Mouse (Mus musculus): Measurements from ENCODE around the gene Aurkb. TPM values are rescaled to one million over a fixed set of nuclear protein-coding genes. Genes with fewer than 3 reads are reported as not detected.

Aurkb gene
- polyA plus RNA-seq, 1 experiment from 2014 or later: 171 TPM

DNA sequence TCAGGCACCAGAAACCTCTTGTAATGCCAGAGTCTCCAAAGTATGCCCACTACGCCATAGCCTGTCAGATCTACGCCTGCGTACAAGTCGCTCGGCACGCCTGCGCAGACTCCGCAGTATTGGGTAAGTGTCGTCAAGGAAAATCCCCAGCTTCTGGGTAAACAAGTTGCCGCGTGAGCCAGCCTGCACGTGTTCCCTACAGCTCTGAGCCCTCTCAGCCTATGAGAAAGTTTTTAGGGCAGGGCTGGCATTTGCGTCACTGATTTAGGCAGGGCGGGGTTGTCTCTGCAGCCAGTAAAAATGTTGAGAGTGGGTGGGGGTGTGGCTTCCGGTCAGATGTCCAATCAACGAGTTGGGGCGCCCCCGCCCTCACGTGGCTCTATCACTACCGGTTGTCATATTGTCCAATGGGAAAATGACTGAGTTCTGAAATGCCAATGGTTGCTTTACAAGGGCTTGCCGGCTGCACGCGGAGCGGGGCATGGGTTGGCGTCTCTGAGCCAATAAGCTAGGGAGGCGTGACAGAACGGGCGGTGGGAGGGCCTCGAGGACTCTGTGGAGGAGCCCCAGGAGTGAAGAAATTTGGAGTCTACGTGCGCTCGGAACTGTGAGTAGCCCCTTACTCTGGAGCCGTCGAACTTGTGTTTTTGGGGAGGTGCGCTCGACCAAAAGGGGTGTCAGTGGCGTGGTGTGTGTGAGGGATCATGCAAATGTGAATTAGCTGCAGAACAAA lies 49.4 kb downstream of the Aurkb start, which contains the start of gene Per1:
Per1 (plus strand) TSS at position 521 of the 733 bp plus-strand sequence.
- H3K4me1 ChIP-seq (replicated peaks): peaks cover 63% of the 10 kb centered on the region
- H3K36me3 ChIP-seq: peaks cover 31% of the 10 kb centered on the region
- no peaks in the 10 kb centered on the region for H3K27me3 ChIP-seq
- H3K27ac ChIP-seq: peak within 1 kb of the TSS; percentile 78
- H3K4me3 ChIP-seq (replicated peaks): peak within 1 kb of the TSS; percentile 57
- H3K9me3 ChIP-seq: no peaks in the 10 kb centered on the region
- peak; percentile 94 for ATAC-seq (ENCODE audit: insufficient number of reproducible peaks, insufficient read depth, low FRiP score, low TSS enrichment, low read depth)
- peak within 1 kb of the TSS; percentile 64 for H3K9ac ChIP-seq (replicated peaks)
- H3K4me2 ChIP-seq: peak within 1 kb of the TSS; percentile 98
- WGBS: under 1% methylated on average over 37 of the region's 37 CpGs

DNA sequence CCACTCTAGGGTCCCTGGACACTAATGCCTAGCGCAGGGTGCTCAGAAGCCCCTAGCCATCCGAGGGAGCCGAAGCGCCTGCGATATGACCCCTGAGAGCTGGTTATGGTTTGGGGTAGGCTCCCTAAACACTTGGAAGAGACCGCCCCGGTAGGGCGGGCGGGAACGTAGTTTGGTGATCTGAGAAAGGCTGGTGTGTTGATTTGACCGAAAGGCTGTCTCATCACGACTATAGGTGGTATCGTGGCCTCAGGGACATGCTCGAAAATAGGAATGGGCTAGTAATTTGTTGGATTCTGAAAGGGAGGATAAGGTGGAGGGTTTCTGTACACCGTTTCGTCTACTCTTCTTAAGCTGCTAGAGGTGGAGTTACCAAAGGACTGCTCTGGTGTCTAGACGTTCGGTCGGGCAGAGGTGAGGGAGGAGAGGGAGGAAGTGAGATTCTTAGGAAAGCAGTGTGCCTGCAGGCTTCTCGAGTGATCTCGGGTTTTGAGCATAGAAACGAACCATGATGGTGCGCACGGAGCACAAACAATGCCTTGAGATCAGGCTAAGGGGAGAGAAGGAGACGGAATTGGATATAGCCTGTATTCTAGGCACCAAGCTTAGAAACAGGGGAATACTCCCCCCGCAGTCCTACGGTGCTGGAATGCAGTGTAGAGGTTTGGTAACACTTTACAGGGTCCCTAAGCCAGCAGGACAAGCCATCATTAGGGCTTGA lies 50.2 kb downstream of the Aurkb start:
- Histone ChIP-seq H3K27me3 (no peaks in the 10 kb centered on the region), H3K9ac (replicated peaks) (peak overlapping the region; percentile 64), H3K9me3 (no peaks in the 10 kb centered on the region), H3K27ac (peak overlapping the region; percentile 78), H3K36me3 (peaks cover 24% of the 10 kb centered on the region), H3K4me1 (replicated peaks) (peaks cover 63% of the 10 kb centered on the region), H3K4me3 (replicated peaks) (peak overlapping the region; percentile 57), H3K4me2 (peak overlapping the region; percentile 98)
- WGBS: 2% methylated on average over 27 of the region's 27 CpGs
- ATAC-seq (ENCODE audit: insufficient number of reproducible peaks, insufficient read depth, low FRiP score, low TSS enrichment, low read depth): no peak

DNA sequence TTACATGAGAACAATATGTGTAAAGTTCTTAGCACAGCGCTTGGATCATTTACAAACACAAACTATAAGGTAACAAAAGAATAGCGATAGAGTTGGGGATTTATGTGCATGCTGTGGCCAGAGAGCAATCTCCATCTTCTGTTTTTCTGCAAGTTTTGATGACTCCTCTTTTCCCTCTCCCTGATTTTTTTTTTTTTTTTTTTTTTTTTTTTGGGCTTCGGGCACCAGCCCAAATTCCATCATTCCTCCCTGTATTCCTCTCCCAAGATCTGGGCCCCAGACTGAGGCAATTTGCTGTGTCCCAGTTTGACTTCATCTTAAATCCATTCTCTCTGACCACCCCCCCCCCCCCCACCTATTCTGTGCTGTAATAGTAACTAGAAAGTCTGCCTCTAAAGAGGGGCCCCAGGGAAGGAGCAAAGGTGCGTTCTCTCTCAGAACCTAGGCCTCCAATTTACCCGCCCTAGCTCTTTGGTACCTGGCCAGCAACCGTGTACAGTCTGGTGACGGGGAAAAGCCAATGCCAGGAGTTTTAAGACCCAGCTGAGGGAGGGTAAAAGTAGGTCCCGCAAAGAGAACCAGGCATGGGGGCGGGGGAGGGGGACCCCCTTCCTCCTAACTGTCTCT lies 51.0 kb downstream of the Aurkb start:
- peak overlapping the region; percentile 98 for H3K4me2 ChIP-seq
- H3K9me3 ChIP-seq: no peaks in the 10 kb centered on the region
- peak overlapping the region; percentile 81 for H3K27ac ChIP-seq
- H3K4me1 ChIP-seq (replicated peaks): peaks cover 61% of the 10 kb centered on the region
- WGBS: 16% methylated on average over 9 of the region's 9 CpGs
- peaks cover 24% of the 10 kb centered on the region for H3K36me3 ChIP-seq
- no peak for ATAC-seq (ENCODE audit: insufficient number of reproducible peaks, insufficient read depth, low FRiP score, low TSS enrichment, low read depth)
- H3K27me3 ChIP-seq: no peaks in the 10 kb centered on the region
- H3K4me3 ChIP-seq (replicated peaks): peak overlapping the region; percentile 57
- H3K9ac ChIP-seq (replicated peaks): peak overlapping the region; percentile 40; the same call in 1 of the 2 replicates

- Histone ChIP-seq H3K4me3 (replicated peaks) (peak overlapping the region; percentile 39), H3K36me3 (peaks cover 24% of the 10 kb centered on the region), H3K27ac (peak overlapping the region; percentile 81), H3K27me3 (no peaks in the 10 kb centered on the region), H3K9me3 (no peaks in the 10 kb centered on the region), H3K9ac (replicated peaks) (peak overlapping the region; percentile 40), H3K4me1 (replicated peaks) (peaks cover 56% of the 10 kb centered on the region), H3K4me2 (peak overlapping the region; percentile 98)
- no peak for ATAC-seq (ENCODE audit: insufficient number of reproducible peaks, insufficient read depth, low FRiP score, low TSS enrichment, low read depth)
- 5% methylated on average over 29 of the region's 29 CpGs for WGBS
Observed at GRCm38 (mm10) chr11:69096987-69097900, 51.8 kb downstream of the Aurkb start.

DNA sequence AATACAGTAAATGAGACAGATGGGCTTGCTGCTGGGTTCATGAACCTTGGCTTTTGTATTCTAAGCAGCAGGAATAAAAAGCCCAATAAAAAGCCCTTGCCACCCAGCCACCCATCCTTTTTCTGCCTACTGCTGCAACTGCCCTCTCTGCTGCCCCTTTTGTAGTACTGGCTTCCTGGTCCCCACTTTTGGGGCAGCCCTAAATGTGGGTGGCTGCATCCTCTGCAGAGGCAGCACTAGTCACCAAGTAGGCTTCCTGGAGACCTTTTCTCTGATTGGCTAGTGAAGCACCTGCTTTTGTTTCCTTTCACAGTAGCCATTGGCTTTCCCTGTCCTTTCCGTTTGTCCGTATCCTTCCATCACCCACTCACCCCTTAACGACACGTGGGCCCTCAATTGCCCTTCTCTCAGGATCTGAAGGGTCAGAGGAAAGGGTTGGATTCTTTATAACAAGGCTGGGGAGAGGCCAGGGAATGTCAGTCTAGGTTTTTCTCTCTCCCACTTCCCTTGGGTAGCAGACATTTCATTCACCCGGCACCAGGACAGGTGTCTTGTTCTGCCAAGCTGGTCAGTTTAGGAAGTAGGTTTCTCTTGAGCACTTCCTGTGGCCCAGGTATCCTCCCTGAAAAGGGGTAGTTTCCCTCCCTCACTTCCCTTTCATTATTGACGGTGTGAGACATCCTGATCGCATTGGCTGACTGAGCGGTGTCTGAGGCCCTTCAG lies 52.8 kb downstream of the Aurkb start:
- 23% methylated on average over 8 of the region's 8 CpGs for WGBS
- peak overlapping the region; percentile 98 for H3K4me2 ChIP-seq
- H3K4me3 ChIP-seq (replicated peaks): peak overlapping the region; percentile 49
- no peaks in the 10 kb centered on the region for H3K9me3 ChIP-seq
- H3K27ac ChIP-seq: peak overlapping the region; percentile 81
- H3K9ac ChIP-seq (replicated peaks): peak overlapping the region; percentile 65; the same call in 1 of the 2 replicates
- ATAC-seq (ENCODE audit: insufficient number of reproducible peaks, insufficient read depth, low FRiP score, low TSS enrichment, low read depth): no peak
- H3K4me1 ChIP-seq (replicated peaks): peaks cover 56% of the 10 kb centered on the region
- peaks cover 27% of the 10 kb centered on the region for H3K36me3 ChIP-seq
- H3K27me3 ChIP-seq: no peaks in the 10 kb centered on the region

DNA sequence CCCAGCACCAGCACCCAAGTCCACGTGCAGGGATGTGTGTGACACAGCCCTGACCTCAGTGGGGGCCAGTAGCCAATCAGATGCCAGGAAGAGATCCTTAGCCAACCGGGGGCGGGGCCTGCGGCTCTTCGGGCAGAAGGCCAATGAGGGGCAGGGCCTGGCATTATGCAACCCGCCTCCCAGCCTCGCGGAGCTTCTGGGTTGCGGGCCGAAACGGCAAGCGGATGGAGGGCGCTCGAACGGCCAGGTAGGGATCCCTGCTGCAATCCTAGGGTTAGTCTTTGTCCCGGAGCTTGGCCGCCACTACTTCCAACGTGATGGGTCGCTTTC lies 53.3 kb downstream of the Aurkb start:
- H3K9ac ChIP-seq (replicated peaks): peak overlapping the region; percentile 65
- ATAC-seq (ENCODE audit: insufficient number of reproducible peaks, insufficient read depth, low FRiP score, low TSS enrichment, low read depth): no peak
- H3K4me1 ChIP-seq (replicated peaks): peaks cover 56% of the 10 kb centered on the region
- H3K4me2 ChIP-seq: peak overlapping the region; percentile 98
- peak overlapping the region; percentile 49 for H3K4me3 ChIP-seq (replicated peaks)
- no peaks in the 10 kb centered on the region for H3K9me3 ChIP-seq
- H3K27ac ChIP-seq: peak overlapping the region; percentile 84
- H3K27me3 ChIP-seq: no peaks in the 10 kb centered on the region
- H3K36me3 ChIP-seq: peaks cover 32% of the 10 kb centered on the region
- WGBS: under 1% methylated on average over 19 of the region's 19 CpGs

DNA sequence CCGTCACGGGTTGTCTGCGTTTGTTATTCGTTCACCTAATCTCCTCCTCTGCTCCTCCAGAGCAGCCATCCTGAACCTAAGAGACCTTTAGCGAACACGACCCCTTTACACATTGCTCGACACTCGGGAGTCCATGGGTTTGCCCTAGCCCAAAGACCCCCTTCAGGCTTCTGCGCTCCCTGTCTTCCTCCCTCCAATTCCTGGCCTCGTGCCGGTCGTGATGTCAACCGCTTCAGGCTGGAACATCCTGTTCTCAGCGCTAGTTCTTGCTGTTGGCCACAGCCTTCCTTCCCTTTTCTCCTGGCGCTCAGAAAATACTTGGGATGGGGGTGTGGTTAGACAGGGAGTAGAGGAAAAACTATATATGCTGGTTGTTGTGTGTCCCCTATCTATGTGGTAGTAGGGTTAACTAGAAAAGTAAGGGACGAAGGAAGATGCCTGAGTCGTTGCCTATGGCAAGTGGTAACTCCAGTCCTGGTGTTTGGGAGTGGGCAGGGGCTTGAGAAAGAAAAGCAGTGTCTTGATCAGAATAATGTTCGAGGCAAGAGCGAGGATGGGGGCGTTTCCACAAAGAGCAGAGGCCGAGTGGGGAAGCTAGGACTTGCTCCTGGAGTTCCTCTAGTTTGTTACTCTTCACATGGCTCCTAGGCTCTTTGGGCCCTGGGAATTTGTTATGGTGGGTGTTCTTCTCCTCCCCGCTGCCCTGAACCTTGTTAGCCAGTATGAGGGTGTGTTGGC lies 53.9 kb downstream of the Aurkb start:
- Histone ChIP-seq H3K4me1 (replicated peaks) (peaks cover 55% of the 10 kb centered on the region), H3K9ac (replicated peaks) (peak overlapping the region; percentile 65), H3K4me3 (replicated peaks) (peak overlapping the region; percentile 49), H3K4me2 (peak overlapping the region; percentile 98), H3K9me3 (no peaks in the 10 kb centered on the region), H3K27me3 (no peaks in the 10 kb centered on the region), H3K27ac (peak overlapping the region; percentile 84), H3K36me3 (peaks cover 38% of the 10 kb centered on the region)
- ATAC-seq (ENCODE audit: insufficient number of reproducible peaks, insufficient read depth, low FRiP score, low TSS enrichment, low read depth): no peak
- WGBS: under 1% methylated on average over 22 of the region's 22 CpGs

GRCm38 (mm10) chr11:69099915-69100345 lies 54.5 kb downstream of the Aurkb start:
- H3K9me3 ChIP-seq: no peaks in the 10 kb centered on the region
- H3K4me3 ChIP-seq (replicated peaks): peak overlapping the region; percentile 49
- H3K36me3 ChIP-seq: peaks cover 44% of the 10 kb centered on the region
- no peaks in the 10 kb centered on the region for H3K27me3 ChIP-seq
- H3K4me1 ChIP-seq (replicated peaks): peaks cover 52% of the 10 kb centered on the region
- peak overlapping the region; percentile 65; the same call in 1 of the 2 replicates for H3K9ac ChIP-seq (replicated peaks)
- H3K4me2 ChIP-seq: peak overlapping the region; percentile 98
- under 1% methylated on average over 23 of the region's 23 CpGs for WGBS
- peak overlapping the region; percentile 84 for H3K27ac ChIP-seq
- ATAC-seq (ENCODE audit: insufficient number of reproducible peaks, insufficient read depth, low FRiP score, low TSS enrichment, low read depth): no peak

GRCm38 (mm10) chr11:69100639-69101360 lies 55.4 kb downstream of the Aurkb start:
- Histone ChIP-seq H3K9ac (replicated peaks) (peak overlapping the region; percentile 65; the same call in 1 of the 2 replicates), H3K4me1 (replicated peaks) (peaks cover 48% of the 10 kb centered on the region), H3K36me3 (peaks cover 53% of the 10 kb centered on the region), H3K9me3 (no peaks in the 10 kb centered on the region), H3K27me3 (no peaks in the 10 kb centered on the region), H3K4me2 (peak overlapping the region; percentile 98), H3K4me3 (replicated peaks) (peak overlapping the region; percentile 49), H3K27ac (peak overlapping the region; percentile 84; the same call in 1 of the 2 replicates)
- no peak for ATAC-seq (ENCODE audit: insufficient number of reproducible peaks, insufficient read depth, low FRiP score, low TSS enrichment, low read depth)
- 91% methylated on average over 20 of the region's 20 CpGs for WGBS

Data from limb, embryonic 12.5 days (tissue).